Mouse (Mus musculus) lung, embryonic 16.5 days (tissue): ENCODE data around the gene Tas1r3. TPM values are rescaled to one million over a fixed set of nuclear protein-coding genes. Genes with fewer than 3 reads are reported as not detected.

Experiments
- ATAC-seq: fragments of 200-750 bp; cut with Nextera tagmentation; 2 replicates; pipeline ENCODE4 v1.8.0; 2017; ENCODE audit warnings: low read depth, mild to moderate bottlenecking, moderate library complexity
- H3K27ac ChIP-seq: fragments of 300-500 bp; sonication (generic); 2 replicates; pipeline ENCODE4 v1.5.1; 2014; ENCODE audit warnings: mild to moderate bottlenecking, control low read depth, low read length
- H3K27me3 ChIP-seq: fragments of 300-500 bp; sonication (generic); 2 replicates; pipeline ENCODE4 v1.6.1; 2014; ENCODE audit warnings: low read depth, low read length, mixed read lengths; ENCODE audit not compliant: control insufficient read depth, insufficient read depth
- H3K36me3 ChIP-seq: fragments of 300-500 bp; sonication (generic); 2 replicates; pipeline ENCODE4 v1.6.1; 2014; ENCODE audit warnings: low read length; ENCODE audit not compliant: control insufficient read depth, insufficient read depth
- H3K4me1 ChIP-seq: fragments of 300-500 bp; sonication (generic); replicated peaks from 2 replicates; pipeline ENCODE4 v1.6.1; 2014; ENCODE audit warnings: low read length, mixed read lengths; ENCODE audit not compliant: control insufficient read depth, insufficient read depth
- H3K4me2 ChIP-seq: fragments of 300-500 bp; sonication (generic); 2 replicates; pipeline ENCODE4 v1.6.1; 2014; ENCODE audit warnings: low read depth, low read length, control low read depth
- H3K4me3 ChIP-seq: fragments of 300-500 bp; sonication (generic); 2 replicates; pipeline ENCODE4 v1.5.1; 2014; ENCODE audit warnings: mild to moderate bottlenecking, low read length, control low read depth
- H3K9ac ChIP-seq: fragments of 300-500 bp; sonication (generic); 2 replicates; pipeline ENCODE4 v1.6.1; 2014; ENCODE audit warnings: low read length, control low read depth
- H3K9me3 ChIP-seq: fragments of 300-500 bp; sonication (generic); 2 replicates; pipeline ENCODE4 v1.6.1; 2016; ENCODE audit warnings: low read length; ENCODE audit not compliant: control insufficient read depth
- WGBS: fragments of 180-500 bp; shearing (Covaris S2); extraction: QIAGEN DNeasy Blood & Tissue Kit; methylation state at CpG from one replicate; pipeline ENCODE4 v1.1.7; 2014; 5-methylcytosine and 5-hydroxymethylcytosine counted together
- polyA plus RNA-seq: library from polyadenylated mRNA; unstranded; fragments of >200 nt; fragmentation: Nextera tagmentation; extraction: Ambion mirVana; gene quantifications from 2 replicates; pipeline ENCODE4 v1.2.1, GENCODE M21; 2015

The Tas1r3 gene
- polyA plus RNA-seq, 1 experiment from 2014 or later, result 0.30 TPM

GRCm38 (mm10) chr4:155831205-155831766 is 31.9 kb downstream of the Tas1r3 start, which contains the start of gene Aurkaip1:
Gene Aurkaip1 (plus strand): TSS chr4:155831272.
- Histone ChIP-seq H3K9me3 (no peaks in the 10 kb centered on the region), H3K9ac (peak within 1 kb of the TSS; percentile 94), H3K4me1 (peaks cover 23% of the 10 kb centered on the region), H3K27me3 (no peaks in the 10 kb centered on the region), H3K4me2 (peak within 1 kb of the TSS; percentile 89), H3K4me3 (peak within 1 kb of the TSS; percentile 88), H3K27ac (peak within 1 kb of the TSS; percentile 96), H3K36me3 (peaks cover 12% of the 10 kb centered on the region)
- ATAC-seq, result peak; percentile 93
- WGBS, result 0% methylated on average over 49 of the region's 49 CpGs

DNA sequence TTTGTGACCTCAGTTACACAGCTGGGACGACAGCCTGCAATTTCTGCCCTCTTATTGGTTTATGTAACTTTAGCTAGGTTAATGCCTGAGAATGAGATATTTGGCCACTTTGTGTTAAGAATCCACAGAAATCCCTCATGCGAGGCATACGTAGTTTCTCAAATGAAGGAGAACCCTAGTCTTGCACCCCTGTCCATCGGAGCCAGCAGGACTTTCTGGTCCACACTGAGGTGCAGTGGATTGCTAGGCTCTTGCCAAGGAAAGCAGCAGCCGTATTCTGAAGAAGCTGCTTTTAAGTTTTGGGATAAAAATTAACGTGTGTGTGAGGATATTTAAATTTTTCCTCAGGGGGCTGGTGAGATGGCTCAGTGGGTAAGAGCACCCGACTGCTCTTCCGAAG is 32.6 kb downstream of the Tas1r3 start:
- Histone ChIP-seq H3K9me3 (no peaks in the 10 kb centered on the region), H3K4me3 (peak overlapping the region; percentile 88), H3K27ac (0 out of 2 replicates have a peak overlapping the region, but pooled peaks have one; percentile 20), H3K4me1 (peaks cover 23% of the 10 kb centered on the region), H3K27me3 (no peaks in the 10 kb centered on the region), H3K4me2 (peak overlapping the region; percentile 89), H3K36me3 (peaks cover 12% of the 10 kb centered on the region), H3K9ac (peak overlapping the region; percentile 44)
- 45% methylated on average over 8 of the region's 8 CpGs for WGBS
- ATAC-seq, result no peak

- H3K4me2 ChIP-seq, result no peak overlapping the region
- H3K4me1 ChIP-seq, result peaks cover 23% of the 10 kb centered on the region
- H3K27me3 ChIP-seq, result no peaks in the 10 kb centered on the region
- H3K27ac ChIP-seq, result no peak overlapping the region
- no peak overlapping the region for H3K4me3 ChIP-seq
- WGBS, result 87% methylated on average over 4 of the region's 4 CpGs
- no peaks in the 10 kb centered on the region for H3K9me3 ChIP-seq
- H3K36me3 ChIP-seq, result peaks cover 18% of the 10 kb centered on the region
- H3K9ac ChIP-seq, result no peak overlapping the region
- ATAC-seq, result no peak
These were observed 33.3 kb downstream of the Tas1r3 start for GRCm38 (mm10) chr4:155829866-155830265.

DNA sequence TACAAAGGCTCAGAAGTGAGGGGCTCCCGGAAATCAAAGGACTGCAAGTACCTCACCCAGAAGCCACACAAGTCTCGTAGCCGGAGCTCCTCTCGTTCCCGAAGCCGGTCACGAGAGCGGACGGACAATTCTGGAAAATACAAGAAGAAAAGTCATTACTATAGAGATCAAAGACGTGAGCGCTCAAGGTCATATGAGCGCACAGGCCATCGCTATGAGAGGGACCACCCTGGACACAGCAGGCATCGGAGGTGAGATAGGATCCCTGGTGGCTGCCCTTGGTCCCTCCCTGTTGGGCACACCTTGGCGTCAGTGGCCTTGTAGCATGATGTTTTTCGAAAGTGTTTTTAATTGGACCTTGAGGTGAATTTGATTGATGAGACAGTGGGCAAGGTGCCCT is 39.7 kb downstream of the Tas1r3 start:
- H3K9me3 ChIP-seq, result no peaks in the 10 kb centered on the region
- no peak overlapping the region for H3K4me3 ChIP-seq
- peaks cover 69% of the 10 kb centered on the region for H3K36me3 ChIP-seq
- no peak for ATAC-seq
- WGBS, result 94% methylated on average over 16 of the region's 16 CpGs
- no peaks in the 10 kb centered on the region for H3K27me3 ChIP-seq
- H3K4me1 ChIP-seq, result no peaks in the 10 kb centered on the region
- no peak overlapping the region for H3K9ac ChIP-seq
- H3K27ac ChIP-seq, result no peak overlapping the region
- H3K4me2 ChIP-seq, result no peak overlapping the region

DNA sequence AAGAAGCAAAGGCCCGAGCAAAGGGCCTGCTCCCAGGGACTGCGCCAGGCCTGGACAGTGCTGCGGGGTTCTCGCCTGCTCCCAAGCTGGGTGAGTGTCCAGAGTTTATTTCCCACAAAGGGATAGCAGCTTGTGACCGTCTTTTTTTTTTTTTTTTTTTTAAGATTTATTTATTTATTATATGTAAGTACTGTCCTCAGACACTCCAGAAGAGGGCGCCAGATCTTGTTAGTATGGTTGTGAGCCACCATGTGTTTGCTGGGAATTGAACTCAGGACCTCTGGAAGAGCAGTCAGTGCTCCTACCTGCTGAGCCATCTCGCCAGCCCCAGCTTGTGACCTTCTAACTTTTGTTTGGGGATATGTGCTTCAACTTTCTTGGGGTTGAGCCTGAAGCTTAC is 42.1 kb downstream of the Tas1r3 start:
- Histone ChIP-seq H3K4me2 (no peak overlapping the region), H3K36me3 (peaks cover 77% of the 10 kb centered on the region), H3K9ac (no peak overlapping the region), H3K27me3 (no peaks in the 10 kb centered on the region), H3K4me3 (no peak overlapping the region), H3K4me1 (no peaks in the 10 kb centered on the region), H3K9me3 (no peaks in the 10 kb centered on the region), H3K27ac (no peak overlapping the region)
- no peak for ATAC-seq
- WGBS, result 71% methylated on average over 7 of the region's 7 CpGs

GRCm38 (mm10) chr4:155817533-155817932 is 45.6 kb downstream of the Tas1r3 start:
- ATAC-seq, result no peak
- Histone ChIP-seq H3K4me1 (peaks cover 9% of the 10 kb centered on the region), H3K27ac (no peak overlapping the region), H3K9me3 (no peaks in the 10 kb centered on the region), H3K9ac (no peak overlapping the region), H3K36me3 (peaks cover 64% of the 10 kb centered on the region), H3K4me3 (no peak overlapping the region), H3K27me3 (no peaks in the 10 kb centered on the region), H3K4me2 (no peak overlapping the region)
- 89% methylated on average over 4 of the region's 4 CpGs for WGBS

GRCm38 (mm10) chr4:155812665-155813181 is 50.4 kb downstream of the Tas1r3 start:
- Histone ChIP-seq H3K4me2 (peak overlapping the region; percentile 74), H3K36me3 (peaks cover 52% of the 10 kb centered on the region), H3K4me3 (peak overlapping the region; percentile 93), H3K9ac (peak overlapping the region; percentile 99), H3K27ac (peak overlapping the region; percentile 81), H3K27me3 (no peaks in the 10 kb centered on the region), H3K9me3 (no peaks in the 10 kb centered on the region), H3K4me1 (peaks cover 9% of the 10 kb centered on the region)
- WGBS, result under 1% methylated on average over 42 of the region's 49 CpGs
- peak; percentile 32 for ATAC-seq

GRCm38 (mm10) chr4:155811929-155812664 is 51.1 kb downstream of the Tas1r3 start, which contains the start of gene Ccnl2:
Gene Ccnl2 (plus strand): TSS chr4:155812489.
- no peaks in the 10 kb centered on the region for H3K9me3 ChIP-seq
- H3K36me3 ChIP-seq, result peaks cover 51% of the 10 kb centered on the region
- under 1% methylated on average over 48 of the region's 60 CpGs for WGBS
- H3K27me3 ChIP-seq, result no peaks in the 10 kb centered on the region
- ATAC-seq, result peak; percentile 99
- H3K4me2 ChIP-seq, result peak within 1 kb of the TSS; percentile 74
- peak within 1 kb of the TSS; percentile 94 for H3K27ac ChIP-seq
- peak within 1 kb of the TSS; percentile 99 for H3K9ac ChIP-seq
- peak within 1 kb of the TSS; percentile 93 for H3K4me3 ChIP-seq
- H3K4me1 ChIP-seq, result peaks cover 9% of the 10 kb centered on the region
